Mouse (Mus musculus) MEL (cell line): ENCODE measurements at regions not wholly inside any gene's neighbourhood (a gene's known extent, or its start where the extent isn't known, plus 50 kb on each side); places are given as distances from the start of the nearest gene placed in this dataset.

ENCODE experiments used
- DNase-seq: peaks from one replicate; pipeline ENCODE4 v3.0.0; 2011; ENCODE audit warnings: low read depth, low spot score
- H3K27ac ChIP-seq: 2 replicates; pipeline ENCODE4 v1.5.1; 2012; ENCODE audit warnings: low read depth, mild to moderate bottlenecking, control low read depth, low read length, moderate library complexity; ENCODE audit not compliant: control insufficient read depth
- H3K27me3 ChIP-seq, 2 experiments: fragments of 150-350 bp in 1 of 2; sonication (generic) in 1 of 2; 2 replicates each; pipeline ENCODE4 v1.6.1; 2012; ENCODE audit warnings: low read length in 2 of 2, mild to moderate bottlenecking in 2 of 2, improper control_type of control experiment in 1 of 2, moderate library complexity in 1 of 2; ENCODE audit not compliant: insufficient read depth in 2 of 2, control insufficient read depth in 1 of 2
- H3K36me3 ChIP-seq, 2 experiments: 2 replicates each; pipeline ENCODE4 v1.6.1; 2012 to 2014; ENCODE audit warnings: low read length in 2 of 2, improper control_type of control experiment in 1 of 2, inconsistent platforms in 1 of 2, mild to moderate bottlenecking in 1 of 2; ENCODE audit not compliant: insufficient read depth in 2 of 2, control insufficient read depth in 1 of 2
- H3K4me1 ChIP-seq, 2 experiments: fragments of 150-350 bp in 1 of 2; sonication (generic) in 1 of 2; 2 replicates each; pipeline ENCODE4 v1.6.1; 2012; ENCODE audit warnings: low read length in 2 of 2, improper control_type of control experiment in 1 of 2, mild to moderate bottlenecking in 1 of 2; ENCODE audit not compliant: insufficient read depth in 2 of 2, control insufficient read depth in 1 of 2
- H3K4me3 ChIP-seq, 2 experiments: fragments of 150-350 bp in 1 of 2; sonication (generic) in 1 of 2; 2 replicates each; pipeline ENCODE4 v1.5.1; 2012; ENCODE audit warnings: low read depth in 2 of 2, low read length in 2 of 2, mild to moderate bottlenecking in 2 of 2, moderate library complexity in 2 of 2, control low read depth in 1 of 2, improper control_type of control experiment in 1 of 2; ENCODE audit not compliant: control insufficient read depth in 1 of 2, insufficient read depth in 1 of 2
- H3K79me2 ChIP-seq: 2 replicates; pipeline ENCODE4 v1.6.1; 2012; ENCODE audit warnings: mild to moderate bottlenecking, low read length, moderate library complexity; ENCODE audit not compliant: control insufficient read depth, poor library complexity, insufficient read depth
- H3K9ac ChIP-seq: 2 replicates; pipeline ENCODE4 v1.6.1; 2012; ENCODE audit warnings: low read depth, mild to moderate bottlenecking, control low read depth, low read length, moderate library complexity; ENCODE audit not compliant: control insufficient read depth, poor library complexity, severe bottlenecking
- H3K9me3 ChIP-seq: fragments of 150-350 bp; sonication (generic); replicated peaks from 2 replicates; pipeline ENCODE4 v1.6.1; 2012; ENCODE audit warnings: mild to moderate bottlenecking, low read length, improper control_type of control experiment, moderate library complexity; ENCODE audit not compliant: insufficient read depth
- BHLHE40 ChIP-seq: IDR thresholded peaks from 2 replicates; pipeline ENCODE4 v1.6.1; 2012; ENCODE audit warnings: low read depth, mild to moderate bottlenecking, inconsistent platforms, low read length, improper control_type of control experiment, borderline replicate concordance
- CHD1 ChIP-seq: IDR thresholded peaks from 2 replicates; pipeline ENCODE4 v1.6.1; 2012; ENCODE audit warnings: low read depth, mild to moderate bottlenecking, inconsistent platforms, low read length, improper control_type of control experiment
- E2F4 ChIP-seq: IDR thresholded peaks from 2 replicates; pipeline ENCODE4 v1.6.1; 2011; ENCODE audit warnings: low read depth, low read length, improper control_type of control experiment, borderline replicate concordance
- ELF1 ChIP-seq: IDR thresholded peaks from 2 replicates; pipeline ENCODE4 v1.6.1; 2014; ENCODE audit warnings: low read depth, mild to moderate bottlenecking, inconsistent platforms, low read length, improper control_type of control experiment, moderate library complexity
- EP300 ChIP-seq, 2 experiments: IDR thresholded peaks; 2 replicates each; pipeline ENCODE4 v1.6.1; 2011; ENCODE audit warnings: improper control_type of control experiment in 2 of 2, low read length in 2 of 2, low read depth in 1 of 2, mild to moderate bottlenecking in 1 of 2
- ETS1 ChIP-seq: IDR thresholded peaks from 2 replicates; pipeline ENCODE4 v1.6.1; 2012; ENCODE audit warnings: low read depth, mild to moderate bottlenecking, inconsistent platforms, low read length, improper control_type of control experiment, moderate library complexity
- GABPA ChIP-seq: IDR thresholded peaks from 2 replicates; pipeline ENCODE4 v1.6.1; 2012; ENCODE audit warnings: low read depth, mild to moderate bottlenecking, inconsistent platforms, low read length, improper control_type of control experiment, moderate library complexity
- GATA1 ChIP-seq: IDR thresholded peaks from 2 replicates; pipeline ENCODE4 v1.6.1; 2011; ENCODE audit warnings: low read depth, low read length, improper control_type of control experiment
- MAX ChIP-seq: IDR thresholded peaks from 2 replicates; pipeline ENCODE4 v1.6.1; 2011; ENCODE audit warnings: low read length, improper control_type of control experiment
- MAZ ChIP-seq: IDR thresholded peaks from 2 replicates; pipeline ENCODE4 v1.6.1; 2012; ENCODE audit warnings: low read depth, mild to moderate bottlenecking, inconsistent platforms, low read length, improper control_type of control experiment
- MXI1 ChIP-seq: IDR thresholded peaks from 2 replicates; pipeline ENCODE4 v1.6.1; 2011; ENCODE audit warnings: mild to moderate bottlenecking, low read depth, low read length, improper control_type of control experiment
- MYB ChIP-seq: IDR thresholded peaks from 2 replicates; pipeline ENCODE4 v1.6.1; 2011; ENCODE audit warnings: mild to moderate bottlenecking, low read depth, low read length, improper control_type of control experiment
- MYC ChIP-seq: IDR thresholded peaks from 2 replicates; pipeline ENCODE4 v1.6.1; 2011; ENCODE audit warnings: low read depth, mild to moderate bottlenecking, low read length, improper control_type of control experiment, moderate library complexity
- NELFE ChIP-seq: IDR thresholded peaks from 2 replicates; pipeline ENCODE4 v1.6.1; 2011; ENCODE audit warnings: low read depth, low read length, improper control_type of control experiment
- NRF1 ChIP-seq: IDR thresholded peaks from 2 replicates; pipeline ENCODE4 v1.6.1; 2014; ENCODE audit warnings: low read depth, mild to moderate bottlenecking, inconsistent platforms, low read length, improper control_type of control experiment, moderate library complexity; ENCODE audit not compliant: poor library complexity, insufficient read depth, severe bottlenecking
- POLR2A ChIP-seq, 2 experiments: IDR thresholded peaks; 2 replicates each; pipeline ENCODE4 v1.6.1; 2011 to 2012; ENCODE audit warnings: low read length in 2 of 2, mild to moderate bottlenecking in 2 of 2, control low read depth in 1 of 2, improper control_type of control experiment in 1 of 2, low read depth in 1 of 2, moderate library complexity in 1 of 2; ENCODE audit not compliant: control insufficient read depth in 1 of 2, insufficient read depth in 1 of 2, poor library complexity in 1 of 2
- POLR2AphosphoS5 ChIP-seq: IDR thresholded peaks from 2 replicates; pipeline ENCODE4 v1.6.1; 2012; ENCODE audit warnings: low read depth, borderline replicate concordance, mild to moderate bottlenecking, inconsistent platforms, low read length, moderate library complexity, mixed read lengths
- RCOR1 ChIP-seq: IDR thresholded peaks from 2 replicates; pipeline ENCODE4 v1.6.1; 2012; ENCODE audit warnings: low read depth, mild to moderate bottlenecking, inconsistent platforms, low read length, improper control_type of control experiment
- SMC3 ChIP-seq: IDR thresholded peaks from 2 replicates; pipeline ENCODE4 v1.6.1; 2011; ENCODE audit warnings: low read depth, low read length, improper control_type of control experiment
- TAL1 ChIP-seq: IDR thresholded peaks from 2 replicates; pipeline ENCODE4 v1.6.1; 2012; ENCODE audit warnings: mild to moderate bottlenecking, inconsistent platforms, low read length, moderate library complexity, mixed read lengths
- TBP ChIP-seq: IDR thresholded peaks from 2 replicates; pipeline ENCODE4 v1.8.0; 2011; ENCODE audit warnings: low read depth, low read length, improper control_type of control experiment
- TCF12 ChIP-seq: IDR thresholded peaks from 2 replicates; pipeline ENCODE4 v1.6.1; 2014; ENCODE audit warnings: low read depth, mild to moderate bottlenecking, inconsistent platforms, low read length, improper control_type of control experiment, moderate library complexity
- UBTF ChIP-seq: IDR thresholded peaks from 2 replicates; pipeline ENCODE4 v1.6.1; 2012; ENCODE audit warnings: low read depth, mild to moderate bottlenecking, inconsistent platforms, low read length, improper control_type of control experiment, moderate library complexity, borderline replicate concordance; ENCODE audit not compliant: insufficient read depth
- USF1 ChIP-seq: IDR thresholded peaks from 2 replicates; pipeline ENCODE4 v1.6.1; 2014; ENCODE audit warnings: low read depth, mild to moderate bottlenecking, inconsistent platforms, low read length, improper control_type of control experiment, moderate library complexity
- USF2 ChIP-seq, 2 experiments: IDR thresholded peaks; 2 replicates each; pipeline ENCODE4 v1.6.1; 2011 to 2012; ENCODE audit warnings: improper control_type of control experiment in 2 of 2, low read length in 2 of 2, borderline replicate concordance in 1 of 2, inconsistent platforms in 1 of 2, low read depth in 1 of 2, mild to moderate bottlenecking in 1 of 2; ENCODE audit not compliant: insufficient read depth in 1 of 2
- ZMIZ1 ChIP-seq: IDR thresholded peaks from 2 replicates; pipeline ENCODE4 v1.6.1; 2012; ENCODE audit warnings: low read depth, mild to moderate bottlenecking, inconsistent platforms, low read length, improper control_type of control experiment, moderate library complexity

DNA sequence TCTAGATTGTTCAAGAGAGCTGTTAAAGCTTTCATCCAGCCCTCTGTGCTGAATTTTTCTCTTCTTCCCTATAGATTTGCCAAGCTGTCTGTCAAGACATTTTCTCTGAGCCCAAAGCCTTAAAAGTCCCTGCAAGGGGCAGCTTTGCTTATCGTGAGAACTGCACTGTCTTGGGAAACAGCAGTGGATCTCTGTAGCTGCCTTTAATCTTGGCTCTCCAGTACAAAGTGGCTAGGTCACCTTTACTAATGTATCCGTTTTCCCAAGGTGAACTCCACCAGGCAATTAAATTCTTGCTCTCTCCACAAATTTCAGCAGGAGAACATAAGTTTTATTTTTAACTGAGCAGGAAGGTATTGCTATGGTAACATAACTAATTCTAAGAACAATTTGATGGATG lies 431.2 kb downstream of the 9430069I07Rik start:
- no peaks in the 10 kb centered on the region for H3K27me3 ChIP-seq
- H3K27ac ChIP-seq: no peak overlapping the region
- H3K9me3 ChIP-seq: no peaks in the 10 kb centered on the region
- no peak overlapping the region for H3K4me3 ChIP-seq
- no peak for TF ChIP-seq ELF1
- TF ChIP-seq USF1: no peak
- TF ChIP-seq MXI1: no peak
- TF ChIP-seq CHD1: no peak
- no peak for TF ChIP-seq MYB
- TF ChIP-seq ETS1: no peak
- TF ChIP-seq NRF1: no peak
- no peak for TF ChIP-seq NELFE
- TF ChIP-seq, all 39 proteins: peak for 0
- Histone ChIP-seq H3K9ac (no peak overlapping the region), H3K4me1 (no peaks in the 10 kb centered on the region), H3K36me3 (no peaks in the 10 kb centered on the region), H3K79me2 (no peaks in the 10 kb centered on the region)
- no peak for DNase-seq

DNA sequence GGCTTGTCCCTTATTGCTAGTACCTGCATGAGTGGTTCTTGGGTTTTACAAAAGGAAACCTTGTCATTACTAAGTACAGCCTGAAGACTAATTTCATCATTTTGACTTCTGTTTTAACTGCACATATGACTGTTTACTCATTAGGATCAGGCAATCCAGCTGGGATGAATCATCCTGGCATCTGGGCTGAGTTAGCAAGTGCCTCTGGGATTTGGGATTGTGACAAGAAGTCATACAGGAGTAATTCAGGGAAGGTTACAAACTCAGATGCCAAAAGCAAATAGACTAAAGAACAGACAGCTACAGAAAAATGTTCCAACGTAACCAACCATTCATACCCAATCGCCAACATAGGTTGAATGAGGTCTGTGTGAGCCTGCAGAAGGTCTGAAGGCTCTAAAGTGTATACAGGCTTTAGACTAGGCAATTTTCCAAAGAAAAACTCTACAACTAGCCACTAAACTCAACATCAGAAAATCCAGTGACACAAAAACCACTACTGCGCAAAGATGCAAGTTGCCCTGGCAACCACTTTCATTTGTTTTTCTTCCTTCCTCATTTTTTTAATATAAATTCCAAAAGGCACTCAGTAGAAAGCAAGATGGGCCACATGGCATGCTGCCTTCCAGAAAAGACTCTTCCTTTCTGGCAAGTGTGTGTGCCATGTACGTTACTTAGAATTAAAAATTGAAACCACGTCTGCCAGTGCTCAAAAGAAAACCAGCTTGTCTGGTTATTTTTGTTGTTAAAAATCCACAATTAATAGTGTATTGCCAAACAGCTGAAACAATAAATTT lies 433.4 kb downstream of the 9430069I07Rik start:
- Histone ChIP-seq H3K9me3 (no peaks in the 10 kb centered on the region), H3K27me3 (no peaks in the 10 kb centered on the region), H3K4me1 (no peaks in the 10 kb centered on the region), H3K36me3 (no peaks in the 10 kb centered on the region)
- TF ChIP-seq EP300 (IDR thresholded peaks at IDR 0.05; ENCODE audit: low read depth in 1 of 2, low read length in 2 of 2): no peak
- no peak for TF ChIP-seq MAZ
- no peak for TF ChIP-seq MYC
- no peak for TF ChIP-seq TAL1
- no peak for TF ChIP-seq E2F4
- TF ChIP-seq MXI1: no peak
- no peak for TF ChIP-seq MAX
- TF ChIP-seq UBTF: no peak
- no peak for TF ChIP-seq ZMIZ1
- no peak for TF ChIP-seq SMC3
- TF ChIP-seq USF2 (IDR thresholded peaks at IDR 0.05; ENCODE audit: borderline replicate concordance in 1 of 2, insufficient read depth in 1 of 2, low read depth in 1 of 2, low read length in 2 of 2): no peak
- TF ChIP-seq POLR2AphosphoS5: no peak
- no peak for TF ChIP-seq TCF12
- no peak for TF ChIP-seq ETS1
- no peak for TF ChIP-seq GATA1
- TF ChIP-seq POLR2A (IDR thresholded peaks at IDR 0.05; ENCODE audit: control insufficient read depth in 1 of 2, insufficient read depth in 1 of 2, low read depth in 1 of 2, low read length in 2 of 2, poor library complexity in 1 of 2): no peak
- no peak for TF ChIP-seq BHLHE40
- TF ChIP-seq TBP: no peak
- TF ChIP-seq GABPA: no peak
- TF ChIP-seq RCOR1: no peak
- TF ChIP-seq, all 39 proteins: peak for 0
- Histone ChIP-seq H3K9ac (no peak overlapping the region), H3K4me3 (no peak overlapping the region), H3K79me2 (no peaks in the 10 kb centered on the region), H3K27ac (no peak overlapping the region)
- no peak for DNase-seq
